Mouse (Mus musculus) liver, adult 2 months (tissue): Measurements from ENCODE around the gene Arhgdib. TPM values are rescaled to one million over a fixed set of nuclear protein-coding genes. Genes with fewer than 3 reads are reported as not detected.

ENCODE experiments used
- DNase-seq: peaks from one replicate; pipeline ENCODE4 v3.0.0-alpha.2; 2011; ENCODE audit warnings: low read depth, low spot score; ENCODE audit errors: extremely low read depth
- H3K27ac ChIP-seq: fragments of 200-500 bp; replicated peaks from 2 replicates; pipeline ENCODE4 v1.5.1; 2012; ENCODE audit warnings: low read depth, mild to moderate bottlenecking, control low read depth, inconsistent platforms, low read length; ENCODE audit not compliant: insufficient read depth
- H3K27me3 ChIP-seq: fragments of 200-500 bp; 2 replicates; pipeline ENCODE4 v1.6.1; 2012; ENCODE audit warnings: mild to moderate bottlenecking, moderate library complexity, low read length, inconsistent platforms; ENCODE audit not compliant: control insufficient read depth, insufficient read depth
- H3K36me3 ChIP-seq: fragments of 200-500 bp; 2 replicates; pipeline ENCODE4 v1.6.1; 2012; ENCODE audit warnings: low read length, inconsistent platforms; ENCODE audit not compliant: control insufficient read depth, insufficient read depth
- H3K4me1 ChIP-seq: fragments of 200-500 bp; 2 replicates; pipeline ENCODE4 v1.6.1; 2011; ENCODE audit warnings: low read length; ENCODE audit not compliant: control insufficient read depth, insufficient read depth
- H3K4me3 ChIP-seq: fragments of 200-500 bp; 2 replicates; pipeline ENCODE4 v1.5.1; 2011; ENCODE audit warnings: low read depth, mild to moderate bottlenecking, control low read depth, low read length, moderate library complexity; ENCODE audit not compliant: insufficient read depth
- H3K79me2 ChIP-seq: fragments of 200-500 bp; 2 replicates; pipeline ENCODE4 v1.6.1; 2012; ENCODE audit warnings: inconsistent platforms, mild to moderate bottlenecking, low read length, moderate library complexity; ENCODE audit not compliant: control insufficient read depth, insufficient read depth
- H3K9ac ChIP-seq: fragments of 200-500 bp; 2 replicates; pipeline ENCODE4 v1.6.1; 2012; ENCODE audit warnings: low read depth, mild to moderate bottlenecking, control low read depth, inconsistent platforms, low read length
- CTCF ChIP-seq: fragments of 200-500 bp; IDR thresholded peaks from 2 replicates; pipeline ENCODE4 v1.5.1; 2011; ENCODE audit warnings: low read depth, low read length, control low read depth
- POLR2A ChIP-seq: fragments of 200-500 bp; IDR thresholded peaks from 2 replicates; pipeline ENCODE4 v1.6.1; 2011; ENCODE audit warnings: low read length, control low read depth; ENCODE audit not compliant: insufficient read depth; ENCODE audit errors: extremely low read depth
- WGBS: fragments of 180-500 bp; shearing (Covaris S2); methylation state at CpG from one replicate; pipeline ENCODE4 v1.1.7; 2018; 5-methylcytosine and 5-hydroxymethylcytosine counted together
- polyA plus RNA-seq: library from polyadenylated mRNA; depleted of rRNA; stranded (reverse); fragments of >200 nt; gene quantifications from 2 replicates; pipeline ENCODE4 v1.2.3, GENCODE M21; 2012
- total RNA-seq: library from RNA; depleted of rRNA; stranded (reverse); fragments of >200 nt; gene quantifications from 2 replicates; pipeline ENCODE4 v1.2.3, GENCODE M21; 2014

The Arhgdib gene
- total and polyA plus RNA-seq, 2 experiments = 5.3 to 11.9 TPM

GRCm38 (mm10) chr6:136934068-136934467, 7.6 kb downstream of the Arhgdib start:
- Histone ChIP-seq H3K4me1 (peaks cover 1% of the 10 kb centered on the region; the same call in 1 of the 2 replicates), H3K27me3 (no peaks in the 10 kb centered on the region), H3K36me3 (no peaks in the 10 kb centered on the region), H3K79me2 (no peaks in the 10 kb centered on the region; the same call in 1 of the 2 replicates), H3K9ac (no peak overlapping the region), H3K27ac (no peak overlapping the region), H3K4me3 (no peak overlapping the region)
- no peak for DNase-seq
- TF ChIP-seq POLR2A = no peak
- no peak for TF ChIP-seq CTCF
- 82% methylated on average over 7 of the region's 7 CpGs for WGBS

DNA sequence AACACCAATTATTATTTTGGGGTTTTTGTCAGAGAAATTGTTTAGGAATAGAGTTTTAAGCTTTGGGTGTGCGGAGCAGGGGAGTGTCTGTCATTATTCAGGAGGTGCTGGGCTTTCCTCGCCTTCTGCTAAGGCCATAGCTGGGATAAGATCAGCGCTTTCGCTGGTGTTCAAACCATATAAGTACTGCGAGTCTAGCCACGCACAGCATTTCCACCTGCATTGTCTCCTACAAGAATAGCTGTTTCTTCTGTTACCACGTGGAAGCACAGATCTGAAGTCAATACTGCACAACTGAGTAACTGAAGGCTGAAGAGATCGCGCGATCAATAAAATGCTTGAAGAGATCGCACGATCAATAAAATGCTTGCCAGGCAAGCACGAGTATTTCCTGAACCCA, 10.5 kb downstream of the Arhgdib start:
- WGBS = 81% methylated on average over 13 of the region's 13 CpGs
- H3K9ac ChIP-seq = no peak overlapping the region
- no peaks in the 10 kb centered on the region for H3K36me3 ChIP-seq

GRCm38 (mm10) chr6:136930677-136931076, 11.0 kb downstream of the Arhgdib start:
- Histone ChIP-seq H3K79me2 (no peaks in the 10 kb centered on the region; the same call in 1 of the 2 replicates), H3K4me1 (peaks cover 1% of the 10 kb centered on the region; the same call in 1 of the 2 replicates), H3K27ac (peak overlapping the region; percentile 41; the same call in 1 of the 2 replicates), H3K27me3 (no peaks in the 10 kb centered on the region), H3K4me3 (peak overlapping the region; percentile 33; the same call in 1 of the 2 replicates), H3K36me3 (no peaks in the 10 kb centered on the region), H3K9ac (peak overlapping the region; percentile 6; the same call in 1 of the 2 replicates)
- TF ChIP-seq CTCF (no peak), POLR2A (no peak)
- 48% methylated on average over 12 of the region's 12 CpGs for WGBS
- peak; percentile 39 for DNase-seq

More for the DNA sequence above, 10.5 kb downstream of the Arhgdib start:
- Histone ChIP-seq H3K79me2 (no peaks in the 10 kb centered on the region; the same call in 1 of the 2 replicates), H3K27ac (no peak overlapping the region), H3K4me1 (peaks cover 1% of the 10 kb centered on the region; the same call in 1 of the 2 replicates), H3K4me3 (no peak overlapping the region), H3K27me3 (no peaks in the 10 kb centered on the region)
- no peak for DNase-seq
- no peak for TF ChIP-seq POLR2A
- TF ChIP-seq CTCF = no peak

- Histone ChIP-seq H3K9ac (no peak overlapping the region), H3K79me2 (no peaks in the 10 kb centered on the region), H3K27me3 (no peaks in the 10 kb centered on the region), H3K4me3 (no peak overlapping the region), H3K27ac (no peak overlapping the region), H3K4me1 (peaks cover 1% of the 10 kb centered on the region; the same call in 1 of the 2 replicates), H3K36me3 (no peaks in the 10 kb centered on the region)
- DNase-seq = no peak
- 86% methylated on average over 1 of the region's 1 CpGs for WGBS
- TF ChIP-seq POLR2A (no peak), CTCF (no peak)
Measured at GRCm38 (mm10) chr6:136927626-136928025, 14.1 kb downstream of the Arhgdib start.

GRCm38 (mm10) chr6:136925049-136925448, 16.6 kb downstream of the Arhgdib start:
- no peak for TF ChIP-seq POLR2A
- no peak overlapping the region for H3K4me3 ChIP-seq
- no peaks in the 10 kb centered on the region for H3K27me3 ChIP-seq
- no peak overlapping the region for H3K9ac ChIP-seq
- no peaks in the 10 kb centered on the region for H3K36me3 ChIP-seq
- WGBS = 78% methylated on average over 8 of the region's 8 CpGs
- no peak overlapping the region for H3K27ac ChIP-seq
- H3K79me2 ChIP-seq = no peaks in the 10 kb centered on the region
- DNase-seq = no peak
- H3K4me1 ChIP-seq = peaks cover 5% of the 10 kb centered on the region; the same call in 1 of the 2 replicates

DNA sequence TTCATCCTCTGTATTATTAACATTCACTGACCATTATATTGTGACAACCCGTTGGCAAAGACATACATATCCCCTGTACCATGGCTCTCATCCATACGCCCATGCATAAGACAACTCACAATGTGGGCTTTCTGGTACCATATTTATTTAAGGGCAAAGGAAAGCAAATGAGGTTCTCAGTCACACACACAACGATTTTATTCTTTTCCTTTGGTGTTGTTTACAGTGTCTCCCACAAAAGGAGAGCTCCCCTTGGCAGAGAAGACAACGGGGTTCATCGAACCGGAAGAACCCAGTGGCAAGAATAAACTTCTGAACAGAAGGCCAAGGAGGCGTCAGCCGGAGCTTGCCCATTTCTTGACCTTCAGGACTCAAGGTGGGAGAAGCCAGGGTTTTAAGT, 18.2 kb downstream of the Arhgdib start, which contains the start of gene Pde6h:
Gene Pde6h (plus strand): TSS at position 301 of the 400 bp plus-strand sequence.
- H3K4me3 ChIP-seq = no peak within 1 kb of the TSS
- no peaks in the 10 kb centered on the region for H3K27me3 ChIP-seq
- 86% methylated on average over 8 of the region's 8 CpGs for WGBS
- TF ChIP-seq CTCF (no peak), POLR2A (no peak)
- DNase-seq = no peak
- H3K27ac ChIP-seq = no peak within 1 kb of the TSS
- no peak within 1 kb of the TSS for H3K9ac ChIP-seq
- H3K4me1 ChIP-seq = peaks cover 7% of the 10 kb centered on the region
- H3K79me2 ChIP-seq = no peaks in the 10 kb centered on the region
- H3K36me3 ChIP-seq = no peaks in the 10 kb centered on the region
